Mouse (Mus musculus) liver, embryonic 14.5 days (tissue): ENCODE data around the gene Obscn. TPM values are rescaled to one million over a fixed set of nuclear protein-coding genes. Genes with fewer than 3 reads are reported as not detected.

Experiments used
- ATAC-seq: fragments of 200-750 bp; cut with Nextera tagmentation; 2 replicates; pipeline ENCODE4 v1.8.0; 2017; ENCODE audit warnings: moderate number of reproducible peaks, mild to moderate bottlenecking, moderate library complexity; ENCODE audit not compliant: insufficient read depth
- DNase-seq, 3 experiments: peaks; one replicate each; pipeline ENCODE4 v3.0.0-alpha.2; 2012 to 2013; ENCODE audit warnings: low read depth in 3 of 3, low spot score in 3 of 3
- H3K27ac ChIP-seq: fragments of 300-500 bp; sonication (generic); 2 replicates; pipeline ENCODE4 v1.5.1; 2014; ENCODE audit warnings: moderate library complexity, mild to moderate bottlenecking, control low read depth, inconsistent platforms
- H3K27me3 ChIP-seq: fragments of 300-500 bp; sonication (generic); 2 replicates; pipeline ENCODE4 v1.6.1; 2014; ENCODE audit warnings: mild to moderate bottlenecking, low read length, moderate library complexity; ENCODE audit not compliant: control insufficient read depth, insufficient read depth
- H3K36me3 ChIP-seq: fragments of 300-500 bp; sonication (generic); replicated peaks from 2 replicates; pipeline ENCODE4 v1.6.1; 2014; ENCODE audit warnings: low read depth; ENCODE audit not compliant: control insufficient read depth, insufficient read depth
- H3K4me1 ChIP-seq, 2 experiments: fragments of 200-500 bp in 1 of 2; fragments of 300-500 bp in 1 of 2; sonication (generic) in 1 of 2; replicated peaks; 2 replicates each; pipeline ENCODE4 v1.6.1; 2012 to 2014; ENCODE audit warnings: antibody characterized with exemption in 1 of 2, inconsistent platforms in 1 of 2, low read length in 1 of 2; ENCODE audit not compliant: control insufficient read depth in 2 of 2, insufficient read depth in 2 of 2
- H3K4me2 ChIP-seq: fragments of 300-500 bp; sonication (generic); 2 replicates; pipeline ENCODE4 v1.6.1; 2014; ENCODE audit warnings: low read depth, mild to moderate bottlenecking, control low read depth, moderate library complexity
- H3K4me3 ChIP-seq, 2 experiments: fragments of 200-500 bp in 1 of 2; fragments of 300-500 bp in 1 of 2; sonication (generic) in 1 of 2; 2 replicates each; pipeline ENCODE4 v1.5.1; 2012 to 2014; ENCODE audit warnings: low read depth in 2 of 2, low read length in 2 of 2, mild to moderate bottlenecking in 2 of 2, control low read depth in 1 of 2, inconsistent platforms in 1 of 2, moderate library complexity in 1 of 2; ENCODE audit not compliant: insufficient read depth in 1 of 2
- H3K9ac ChIP-seq: fragments of 300-500 bp; sonication (generic); replicated peaks from 2 replicates; pipeline ENCODE4 v1.6.1; 2014; ENCODE audit warnings: mild to moderate bottlenecking, control low read depth, moderate library complexity
- H3K9me3 ChIP-seq: fragments of 300-500 bp; sonication (generic); 2 replicates; pipeline ENCODE4 v1.6.1; 2016; ENCODE audit warnings: low read length, mixed read lengths; ENCODE audit not compliant: control insufficient read depth
- CTCF ChIP-seq: IDR thresholded peaks from 2 replicates; pipeline ENCODE4 v1.5.1; 2016; ENCODE audit warnings: antibody characterized with exemption, low read depth, control low read depth
- EP300 ChIP-seq: IDR thresholded peaks from 2 replicates; pipeline ENCODE4 v1.6.1; 2016; ENCODE audit warnings: antibody characterized with exemption, low read depth
- WGBS: fragments of 180-500 bp; shearing (Covaris S2); extraction: QIAGEN DNeasy Blood & Tissue Kit; methylation state at CpG from one replicate; pipeline ENCODE4 v1.1.7; 2014; ENCODE audit not compliant: insufficient replicate concordance; 5-methylcytosine and 5-hydroxymethylcytosine counted together
- polyA plus RNA-seq, 2 experiments: library from polyadenylated mRNA; depleted of rRNA in 1 of 2; stranded (reverse) in 1 of 2; unstranded in 1 of 2; fragments of >200 nt; fragmentation: Nextera tagmentation in 1 of 2; extraction: Ambion mirVana in 1 of 2; gene quantifications; 2 replicates each; pipeline versions ENCODE4 v1.2.1 to v1.2.3; 2012 to 2014

The Obscn gene
- polyA plus RNA-seq, 2 experiments = 0.06 to 0.11 TPM

- ATAC-seq (no peak), DNase-seq (no peak)
- H3K36me3 ChIP-seq = no peaks in the 10 kb centered on the region
- no peak overlapping the region for H3K4me2 ChIP-seq
- no peak overlapping the region for H3K27ac ChIP-seq
- TF ChIP-seq EP300 (no peak), CTCF (peak; percentile 80)
- no peaks in the 10 kb centered on the region for H3K27me3 ChIP-seq
- WGBS = 32% methylated on average over 9 of the region's 9 CpGs
- no peaks in the 10 kb centered on the region for H3K4me1 ChIP-seq
- H3K4me3 ChIP-seq = no peak overlapping the region
- H3K9me3 ChIP-seq = no peaks in the 10 kb centered on the region
- no peak overlapping the region for H3K9ac ChIP-seq
Measured at GRCm38 (mm10) chr11:59015052-59015451, 121.2 kb downstream of the Obscn start.

- no peaks in the 10 kb centered on the region for H3K27me3 ChIP-seq
- 63% methylated on average over 7 of the region's 7 CpGs for WGBS
- no peaks in the 10 kb centered on the region for H3K9me3 ChIP-seq
- H3K27ac ChIP-seq = no peak overlapping the region
- H3K4me2 ChIP-seq = no peak overlapping the region
- H3K4me3 ChIP-seq = no peak overlapping the region
- H3K9ac ChIP-seq = no peak overlapping the region
- no peaks in the 10 kb centered on the region for H3K36me3 ChIP-seq
- no peaks in the 10 kb centered on the region for H3K4me1 ChIP-seq
- ATAC-seq = no peak
- no peak for DNase-seq
- TF ChIP-seq EP300 (no peak), CTCF (no peak)
Measured at GRCm38 (mm10) chr11:59002327-59003079, 133.7 kb downstream of the Obscn start.

- TF ChIP-seq CTCF (no peak), EP300 (no peak)
- Histone ChIP-seq H3K4me3 (no peak overlapping the region), H3K4me2 (no peak overlapping the region), H3K9me3 (no peaks in the 10 kb centered on the region), H3K27me3 (no peaks in the 10 kb centered on the region; the same call in 1 of the 2 replicates), H3K9ac (no peak overlapping the region), H3K4me1 (no peaks in the 10 kb centered on the region), H3K27ac (no peak overlapping the region), H3K36me3 (no peaks in the 10 kb centered on the region)
- 86% methylated on average over 21 of the region's 21 CpGs for WGBS
- ATAC-seq (no peak), DNase-seq (no peak)
Measured at GRCm38 (mm10) chr11:59000635-59001034, 135.6 kb downstream of the Obscn start.

- ATAC-seq (no peak), DNase-seq (no peak)
- Histone ChIP-seq H3K4me3 (no peak overlapping the region), H3K9ac (no peak overlapping the region), H3K4me2 (no peak overlapping the region), H3K27ac (no peak overlapping the region), H3K4me1 (peaks cover 0 to 2% of the 10 kb centered on the region in 2 experiments; a peak in 2 of 4 replicates), H3K36me3 (no peaks in the 10 kb centered on the region), H3K9me3 (no peaks in the 10 kb centered on the region), H3K27me3 (no peaks in the 10 kb centered on the region; the same call in 1 of the 2 replicates)
- TF ChIP-seq CTCF (no peak), EP300 (no peak)
- 58% methylated on average over 6 of the region's 6 CpGs for WGBS
Measured at GRCm38 (mm10) chr11:58999830-59000229, 136.4 kb downstream of the Obscn start.

- no peak overlapping the region for H3K27ac ChIP-seq
- H3K9me3 ChIP-seq = no peaks in the 10 kb centered on the region
- no peaks in the 10 kb centered on the region; the same call in 1 of the 2 replicates for H3K27me3 ChIP-seq
- peaks cover 3 to 5% of the 10 kb centered on the region in 2 experiments; a peak in 3 of 4 replicates for H3K4me1 ChIP-seq
- no peak for DNase-seq
- no peak overlapping the region for H3K4me2 ChIP-seq
- no peak overlapping the region for H3K4me3 ChIP-seq
- no peaks in the 10 kb centered on the region for H3K36me3 ChIP-seq
- 31% methylated on average over 11 of the region's 11 CpGs for WGBS
- ATAC-seq = no peak
- TF ChIP-seq CTCF = no peak
- TF ChIP-seq EP300 = no peak
- no peak overlapping the region for H3K9ac ChIP-seq
Measured at GRCm38 (mm10) chr11:58999158-58999557, 137.0 kb downstream of the Obscn start.
